Mouse (Mus musculus): ENCODE measurements around the gene Slc25a22.

The Slc25a22 gene

GRCm38 (mm10) chr7:141437178-141438120 lies at the start of gene Slc25a22:
Gene Slc25a22, minus strand, starts transcription at chr7:141437892.
- in situ Hi-C loops (cut with MboI, MseI): no loop called here

- in situ Hi-C loops (cut with MboI, MseI): no loop called here
Observed at GRCm38 (mm10) chr7:141487141-141487540, 49.4 kb upstream of the Slc25a22 start.

- in situ Hi-C loops (cut with MboI, MseI): no loop called here
Observed at GRCm38 (mm10) chr7:141486239-141486638, 48.5 kb upstream of the Slc25a22 start.

- in situ Hi-C loops (cut with MboI, MseI): no loop called here
Observed at GRCm38 (mm10) chr7:141485606-141486005, 47.9 kb upstream of the Slc25a22 start.

- in situ Hi-C loops (cut with MboI, MseI): no loop called here
Observed at GRCm38 (mm10) chr7:141485186-141485585, 47.5 kb upstream of the Slc25a22 start.

GRCm38 (mm10) chr7:141484186-141485120 lies 46.8 kb upstream of the Slc25a22 start:
- in situ Hi-C loops (cut with MboI, MseI): no loop called here

GRCm38 (mm10) chr7:141483114-141483653 lies 45.5 kb upstream of the Slc25a22 start:
- in situ Hi-C loops (cut with MboI, MseI): no loop called here

- in situ Hi-C loops (cut with MboI, MseI): no loop called here
Observed at GRCm38 (mm10) chr7:141482531-141483024, 44.9 kb upstream of the Slc25a22 start.

- in situ Hi-C loops (cut with MboI, MseI): no loop called here
Observed at GRCm38 (mm10) chr7:141481498-141482401, 44.1 kb upstream of the Slc25a22 start.

- in situ Hi-C loops (cut with MboI, MseI): no loop called here
Observed at GRCm38 (mm10) chr7:141480842-141481497, 43.3 kb upstream of the Slc25a22 start.

GRCm38 (mm10) chr7:141478270-141478748 lies 40.6 kb upstream of the Slc25a22 start:
- in situ Hi-C loops (cut with MboI, MseI): loop anchor here (5.0 kb wide), 1 partner anchor 59 kb away; the partner anchor contains the start of gene Chid1

GRCm38 (mm10) chr7:141477578-141478269 lies 40.0 kb upstream of the Slc25a22 start:
- in situ Hi-C loops (cut with MboI, MseI): loop anchor here (5.0 kb wide), 1 partner anchor 60 kb away; the partner anchor contains the start of gene Chid1

- in situ Hi-C loops (cut with MboI, MseI): loop anchor here (5.0 kb wide), 1 partner anchor 60 kb away; the partner anchor contains the start of gene Chid1
Observed at GRCm38 (mm10) chr7:141476981-141477370, 39.3 kb upstream of the Slc25a22 start.

GRCm38 (mm10) chr7:141476226-141476980 lies 38.7 kb upstream of the Slc25a22 start:
- in situ Hi-C loops (cut with MboI, MseI): loop anchor here (5.0 kb wide), 1 partner anchor 61 kb away; the partner anchor contains the start of gene Chid1

- in situ Hi-C loops (cut with MboI, MseI): loop anchor here (5.0 kb wide), 1 partner anchor 62 kb away; the partner anchor contains the start of gene Chid1
Observed at GRCm38 (mm10) chr7:141475805-141476158, 38.1 kb upstream of the Slc25a22 start.

GRCm38 (mm10) chr7:141475011-141475804 lies 37.5 kb upstream of the Slc25a22 start, which contains the start of the genes Polr2l and Tspan4:
Gene Polr2l, minus strand, starts transcription at chr7:141475132.
Gene Tspan4, plus strand, starts transcription at chr7:141475240.
- in situ Hi-C loops (cut with MboI, MseI): loop anchor here (5.0 kb wide), 1 partner anchor 62 kb away; the partner anchor contains the start of gene Chid1

GRCm38 (mm10) chr7:141474160-141474559 lies 36.5 kb upstream of the Slc25a22 start:
- in situ Hi-C loops (cut with MboI, MseI): no loop called here

Data from T-helper 2 cell (primary cell).